Mouse (Mus musculus) T-cell, adult 2 months (primary cell): ENCODE results near the gene Pus7l.
"Not testable (repeated sequence)": the region's sequence is repeated elsewhere in the genome, so short reads cannot be mapped to it uniquely, and the experiment has no call there.

Source experiments
- DNase-seq: peaks from one replicate; pipeline ENCODE4 v3.0.0; 2022; ENCODE audit warnings: low spot score

Pus7l gene

DNA sequence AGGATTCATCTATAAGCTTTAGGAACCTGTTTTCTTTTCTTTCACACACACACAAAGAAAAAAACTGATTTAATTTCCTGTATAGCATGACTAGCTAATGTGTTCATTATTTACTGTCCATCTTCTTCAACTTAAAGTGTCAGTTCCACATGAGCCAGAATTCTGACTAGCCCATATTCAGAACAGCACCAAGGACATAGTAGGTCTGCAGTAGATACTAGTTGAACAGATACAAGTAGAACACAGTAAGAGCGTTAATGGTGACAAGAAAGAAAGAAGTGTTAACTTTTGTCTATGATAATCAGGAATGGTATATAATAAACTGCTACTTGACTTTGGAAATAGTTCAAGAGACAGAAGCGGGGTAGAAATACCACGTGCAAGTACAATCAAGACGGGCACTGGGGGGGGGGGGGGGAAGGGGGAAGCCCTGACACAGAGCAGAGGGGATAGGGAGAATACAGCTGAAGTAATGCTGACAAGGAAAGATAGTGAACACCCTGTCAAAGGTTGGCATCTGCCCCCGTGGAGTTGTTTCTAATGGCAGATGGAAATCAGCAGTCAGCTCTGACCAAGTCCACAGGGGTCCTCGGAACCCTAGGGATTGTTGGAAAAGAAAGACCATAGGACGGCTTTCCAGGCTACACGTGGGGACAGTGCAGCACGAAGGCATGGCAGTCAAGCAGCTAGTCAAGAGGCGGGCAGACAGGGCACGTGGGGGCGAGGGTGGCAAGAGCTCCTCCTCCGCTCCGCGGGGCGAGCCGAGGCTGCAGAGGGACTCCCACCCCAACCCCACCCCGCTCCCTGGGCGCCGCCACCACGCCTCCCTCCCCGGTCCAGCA is 559 bp downstream of the Pus7l start:
- no peak for DNase-seq

DNA sequence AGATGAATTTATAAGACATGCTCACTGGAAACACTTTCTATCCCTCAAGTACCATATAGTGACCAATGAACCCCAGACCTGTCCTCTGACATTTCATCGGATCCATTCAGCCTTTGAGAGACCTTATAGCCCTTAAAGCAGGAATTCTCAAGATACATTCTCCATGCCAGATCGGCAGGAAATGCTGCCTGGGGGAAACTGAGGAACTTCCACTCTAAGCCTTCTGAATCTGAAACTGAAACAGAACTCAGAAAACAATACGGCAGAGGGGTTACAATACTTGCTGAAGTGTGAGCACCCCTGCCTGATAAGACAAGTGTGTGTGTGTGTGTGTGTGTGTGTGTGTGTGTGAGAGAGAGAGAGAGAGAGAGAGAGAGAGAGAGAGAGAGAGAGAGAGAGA is 4.1 kb downstream of the Pus7l start:
- no peak for DNase-seq

DNA sequence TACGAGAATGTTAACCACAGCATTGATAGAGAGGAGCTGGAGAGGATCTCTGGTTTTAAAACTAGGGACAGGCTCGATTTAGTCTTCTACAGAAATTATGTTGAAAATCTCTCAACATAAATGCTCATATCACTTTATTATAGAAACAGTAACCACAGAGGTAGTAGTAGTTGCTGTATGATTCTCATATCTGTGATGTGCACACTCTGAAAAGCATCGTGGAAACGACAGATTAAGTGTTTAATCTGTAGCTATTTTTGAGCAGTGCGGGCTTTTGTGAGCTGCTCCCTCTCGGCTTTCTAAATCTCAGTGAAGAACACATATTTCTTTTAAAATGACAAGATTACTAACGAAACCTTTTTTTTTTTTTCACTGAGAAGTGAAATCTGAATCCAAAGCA is 7.8 kb downstream of the Pus7l start:
- DNase-seq = no peak

DNA sequence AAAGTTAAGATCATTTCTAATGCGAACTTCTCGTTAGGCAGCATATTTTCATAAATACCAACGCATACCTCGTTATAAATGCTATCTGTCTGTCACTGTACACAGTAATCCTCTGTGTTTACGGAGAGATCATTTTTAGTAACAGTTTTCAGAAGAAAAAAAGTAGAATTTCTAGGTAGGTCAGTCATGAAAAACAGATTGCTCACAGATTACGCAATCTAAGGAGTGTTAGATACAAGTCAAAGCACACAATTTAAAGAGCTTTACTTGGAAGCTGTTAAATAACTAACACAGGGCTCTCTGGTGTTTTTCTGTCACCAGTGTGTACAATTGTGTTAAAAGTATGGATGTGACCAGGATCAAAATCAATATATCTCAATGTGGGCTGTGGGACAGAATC is 10.4 kb downstream of the Pus7l start:
- no peak for DNase-seq

DNA sequence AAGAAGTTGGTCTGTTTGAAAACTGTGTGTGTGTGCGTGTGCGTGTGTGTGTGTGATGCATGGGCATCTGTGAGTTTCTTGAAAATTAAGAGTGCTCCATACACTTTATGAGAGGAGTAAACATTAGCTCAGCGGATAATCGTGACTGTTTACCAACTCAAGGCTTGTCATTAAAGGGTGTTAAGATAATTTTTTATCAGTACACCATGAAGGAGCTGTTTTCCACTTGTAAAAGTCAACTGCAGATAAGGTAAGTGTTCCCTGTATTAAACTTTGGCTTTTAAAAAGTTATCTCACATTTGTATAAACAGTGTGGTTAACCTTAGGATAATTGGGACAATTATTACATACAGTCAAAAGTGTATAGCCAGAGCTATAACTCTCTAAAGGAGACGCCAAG is 11.0 kb downstream of the Pus7l start:
- DNase-seq = no peak

DNA sequence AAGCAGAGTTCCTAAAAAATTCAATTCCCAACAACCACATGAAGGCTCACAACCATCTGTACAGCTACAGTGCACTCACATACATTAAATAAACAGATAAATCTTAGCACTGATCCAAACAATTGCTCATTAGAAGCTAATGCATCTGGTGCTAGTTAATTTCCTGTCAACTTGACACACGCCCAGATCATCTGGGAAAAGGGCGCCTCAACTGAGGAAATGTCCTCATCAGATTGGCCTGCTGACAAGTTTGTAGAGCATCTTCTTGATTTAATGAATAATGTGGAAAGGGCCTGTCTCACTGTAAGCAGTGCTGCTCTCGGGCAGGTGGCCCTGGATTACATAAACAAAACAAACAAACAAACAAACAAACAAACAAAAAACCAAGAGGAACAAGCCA is 12.8 kb downstream of the Pus7l start:
- DNase-seq = no peak

DNA sequence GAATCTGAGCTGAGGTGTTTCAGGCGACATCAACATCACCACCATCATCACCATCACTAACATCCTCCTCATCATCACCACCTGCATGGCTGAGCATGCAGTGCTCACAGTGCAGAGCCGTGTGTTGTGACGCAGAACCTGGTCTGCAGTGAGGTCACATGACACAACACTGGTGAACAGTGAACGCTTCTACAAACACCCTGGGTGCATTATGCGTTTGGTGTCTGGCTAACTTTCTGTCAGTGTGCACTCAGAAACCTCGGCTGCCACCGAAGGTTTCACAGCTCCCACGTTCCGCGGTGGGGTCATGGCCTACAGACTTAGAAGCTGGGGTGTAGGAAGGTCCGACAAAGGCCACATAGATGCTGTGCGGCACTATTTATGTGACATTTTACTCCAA is 18.4 kb downstream of the Pus7l start:
- DNase-seq = no peak

DNA sequence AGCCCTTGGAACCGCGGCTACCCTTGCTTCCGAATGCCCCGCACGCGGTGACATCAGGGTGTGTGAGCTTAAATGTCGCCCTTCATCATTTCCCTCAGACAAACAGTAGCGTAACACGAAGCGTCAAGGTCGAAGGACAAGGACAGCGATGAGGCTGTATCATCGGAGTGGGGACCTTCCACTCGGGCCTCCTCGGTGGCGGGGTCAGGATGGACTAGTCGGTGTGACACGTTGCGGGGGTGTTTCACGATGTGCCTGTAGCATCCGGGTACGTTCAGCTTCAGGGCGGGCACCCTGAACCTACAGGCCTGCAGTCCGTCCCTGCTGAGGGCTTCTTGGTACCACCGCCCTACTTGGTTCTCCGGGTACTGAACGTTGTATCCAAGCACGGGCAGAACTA is 20.1 kb downstream of the Pus7l start:
- DNase-seq = no peak

DNA sequence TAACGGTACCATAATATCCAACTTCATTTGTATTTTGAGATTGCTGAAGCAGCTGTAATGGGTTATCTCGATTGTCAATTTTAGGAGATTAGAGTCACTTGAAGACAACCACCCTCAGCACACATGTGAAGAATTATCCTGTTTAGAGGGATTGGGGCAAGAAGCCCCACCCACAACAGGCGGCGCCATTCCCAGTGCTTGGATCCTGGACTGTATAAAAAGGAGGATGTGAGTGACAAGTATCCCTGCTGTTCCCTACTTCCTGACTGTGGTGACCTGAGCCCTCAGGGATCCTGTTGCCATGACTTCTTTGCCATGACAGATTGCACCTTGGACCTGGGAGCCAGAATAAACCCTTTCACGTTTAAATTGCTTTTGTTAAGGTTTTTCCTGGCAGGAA is 22.4 kb downstream of the Pus7l start:
- no peak for DNase-seq

DNA sequence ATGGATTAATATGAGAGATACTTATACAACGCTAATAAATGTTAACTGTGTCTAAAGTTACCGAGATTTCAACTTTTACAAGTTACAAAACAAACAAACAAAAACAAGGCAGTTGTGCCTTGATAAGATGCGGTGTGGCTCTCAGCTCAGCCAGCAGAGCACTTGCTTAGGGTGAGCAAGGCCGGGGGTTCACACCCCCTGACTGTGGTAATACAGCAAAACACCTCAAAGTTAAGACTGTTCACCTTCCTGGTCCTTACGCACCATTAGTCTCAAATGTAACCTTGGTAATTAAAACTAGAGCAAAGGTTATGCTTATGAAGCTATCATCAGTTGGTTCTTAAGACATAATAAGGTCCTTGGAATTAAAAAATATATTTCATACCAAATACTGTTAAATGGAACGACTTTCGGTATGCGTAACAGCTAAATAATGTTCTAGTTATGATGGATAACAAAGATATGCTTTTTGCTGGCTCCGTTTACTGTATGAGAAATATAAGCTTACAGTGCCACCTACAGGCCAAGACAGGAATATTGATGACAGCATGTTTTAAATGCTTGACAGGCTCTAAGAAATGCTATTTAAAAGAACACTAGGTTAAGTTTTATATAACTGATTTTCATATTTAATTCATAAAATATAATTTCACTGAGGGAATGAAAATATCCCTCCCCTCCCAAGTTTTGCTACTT is 23.0 kb downstream of the Pus7l start:
- DNase-seq = peak; percentile 33

DNA sequence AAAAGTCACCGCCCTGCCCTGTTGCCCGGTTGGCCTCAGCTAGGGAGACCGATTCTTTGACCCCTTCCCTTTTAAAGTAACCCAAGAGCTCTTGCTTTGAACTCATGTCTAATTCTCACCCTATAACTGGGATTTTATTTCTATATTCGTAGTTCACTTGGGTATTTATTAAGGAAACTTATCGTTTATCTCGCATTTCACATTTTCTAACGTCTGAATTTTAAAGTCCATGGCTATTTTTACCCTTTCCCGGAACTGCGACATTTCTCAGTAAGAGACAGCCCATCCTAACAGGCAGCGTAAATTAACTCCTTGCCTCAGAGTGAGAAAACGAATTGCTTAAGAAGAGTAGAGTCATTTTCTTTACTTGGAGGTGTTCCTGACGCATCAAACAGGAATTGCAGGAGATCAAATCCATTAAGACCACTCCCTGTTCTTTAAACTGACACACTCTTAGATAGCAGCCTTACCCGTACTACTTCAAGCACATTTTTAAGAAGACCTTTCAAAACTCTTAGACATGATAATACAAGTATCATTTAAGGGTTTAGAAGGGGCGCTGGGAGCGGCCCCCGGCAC is 25.3 kb downstream of the Pus7l start:
- no peak for DNase-seq

DNA sequence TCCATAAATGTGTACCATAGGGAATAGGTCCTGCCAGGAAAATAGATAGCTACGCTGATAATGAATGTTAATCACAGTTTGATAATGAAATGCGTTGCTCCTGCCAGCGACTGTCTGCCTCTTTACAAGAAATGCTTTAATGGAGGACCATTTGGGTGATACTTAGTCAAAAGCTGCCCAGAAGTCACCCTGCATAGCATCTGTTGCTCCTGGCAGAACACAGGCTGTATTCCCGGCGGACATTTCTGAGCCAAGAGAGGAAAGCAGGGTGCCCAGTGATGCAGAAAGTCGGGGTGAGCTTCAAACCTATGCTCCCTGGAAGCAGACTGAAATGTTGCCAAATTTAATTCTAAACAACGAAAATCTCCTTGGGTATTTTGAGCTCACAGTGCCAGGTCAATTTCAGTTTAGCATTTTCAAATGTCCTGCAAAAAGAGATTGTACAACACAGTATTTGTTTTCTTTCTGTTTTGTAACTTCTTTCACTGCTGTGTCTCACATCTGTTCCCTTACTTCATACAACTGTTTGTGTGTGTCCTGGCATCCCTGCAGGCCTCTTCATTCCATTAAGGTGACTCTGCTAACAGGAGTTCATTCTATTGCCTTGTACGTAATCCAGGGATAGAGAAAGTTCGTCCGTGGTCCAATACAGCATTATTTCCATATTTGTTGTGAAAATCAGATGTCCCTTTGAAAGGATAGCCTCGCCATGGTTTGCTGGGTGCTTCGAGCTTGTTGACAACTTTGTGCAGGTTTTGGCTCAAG is 39.7 kb downstream of the Pus7l start:
- no peak for DNase-seq

DNA sequence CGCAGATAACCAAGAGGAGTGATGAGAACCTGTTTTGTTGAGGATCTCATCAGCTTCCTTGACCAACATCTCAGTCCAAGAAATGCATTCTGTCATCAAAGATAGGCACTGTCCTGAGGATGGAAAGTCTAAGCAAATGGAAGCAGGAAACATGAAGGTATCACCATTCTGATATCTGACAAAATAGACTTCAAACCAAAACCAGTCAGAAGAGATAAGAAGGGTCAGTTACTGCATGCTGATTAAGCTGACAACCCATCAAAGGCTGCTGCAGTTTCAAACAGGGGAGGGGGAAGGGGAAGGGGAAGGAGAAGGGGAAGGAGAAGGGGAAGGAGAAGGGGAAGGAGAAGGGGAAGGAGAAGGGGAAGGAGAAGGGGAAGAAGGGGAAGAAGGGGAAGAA is 44.1 kb downstream of the Pus7l start:
- DNase-seq = no peak

DNA sequence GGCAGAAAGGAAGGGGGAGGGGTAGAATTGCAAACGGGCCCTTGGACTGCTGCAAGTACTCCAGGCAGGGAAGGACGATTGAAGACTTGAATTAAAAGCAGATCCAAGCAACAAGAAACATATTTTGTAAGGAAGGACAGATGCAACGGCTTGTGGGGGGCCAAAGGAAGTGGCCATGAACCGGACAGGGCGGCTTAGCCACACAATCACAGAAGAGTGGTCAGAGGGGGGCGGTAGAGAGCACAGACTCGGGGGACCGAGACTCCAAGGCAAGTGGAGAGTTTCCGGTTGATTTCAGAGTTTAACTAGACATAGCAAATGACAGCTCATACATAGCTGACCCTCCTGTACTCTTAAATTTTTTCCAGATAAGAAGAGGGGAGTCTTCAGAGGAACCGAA is 47.4 kb downstream of the Pus7l start:
- no peak for DNase-seq

DNA sequence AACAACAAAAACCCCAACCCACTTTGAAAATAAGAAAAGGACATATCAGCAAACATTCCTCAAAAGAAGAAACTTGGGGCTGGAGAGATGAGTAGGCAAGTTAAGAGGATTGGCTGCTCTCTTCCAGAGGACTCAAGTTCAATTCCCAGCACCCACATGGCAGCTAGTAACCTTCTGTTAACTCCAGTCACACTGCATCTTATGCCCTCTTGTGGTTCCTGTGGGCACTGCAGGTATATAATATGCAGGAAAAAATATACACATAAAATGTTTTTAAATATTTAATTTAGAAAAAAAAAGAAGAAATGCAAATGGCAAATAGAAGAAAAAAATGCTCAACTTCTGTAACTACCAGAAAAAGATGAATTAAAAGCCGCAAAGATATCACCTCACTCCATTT is 48.9 kb downstream of the Pus7l start:
- no peak for DNase-seq

DNA sequence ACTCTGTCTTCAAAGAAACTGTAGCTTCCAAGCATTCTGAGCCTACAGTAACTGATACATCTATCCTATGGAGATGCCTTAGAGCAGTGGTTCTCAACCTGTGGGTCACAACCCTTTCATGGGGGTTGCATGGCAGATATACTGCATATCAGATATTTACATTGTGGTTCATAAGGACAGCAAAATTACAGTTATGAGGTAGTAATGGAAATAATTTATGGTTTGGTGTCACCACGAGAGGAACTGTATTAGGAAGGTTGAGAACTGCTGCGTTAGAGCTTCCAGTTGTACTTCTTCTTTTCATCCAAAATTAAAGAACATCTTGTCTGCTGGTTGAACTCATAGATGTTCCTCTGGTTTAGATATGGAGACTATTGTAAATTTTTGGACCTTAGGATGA is 53.9 kb downstream of the Pus7l start:
- DNase-seq = no peak

DNA sequence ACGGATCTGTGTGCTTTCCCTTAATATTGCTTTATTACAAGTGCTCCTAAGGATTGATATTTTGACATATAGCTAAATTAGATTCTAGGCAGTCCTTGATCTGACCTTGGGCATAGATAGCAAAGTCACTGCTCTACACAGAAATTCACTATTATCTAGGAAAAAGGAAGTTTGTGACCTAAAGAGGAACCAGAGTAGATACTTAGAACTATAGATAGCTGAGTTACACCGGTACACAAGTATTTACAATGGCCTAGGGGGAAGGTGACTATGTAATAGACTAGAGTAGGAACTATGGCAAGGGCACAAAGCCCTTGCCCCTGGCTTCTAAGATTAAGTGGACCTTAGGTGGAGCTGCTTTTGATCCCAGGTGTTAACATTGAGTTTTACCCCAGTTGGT is 55.3 kb downstream of the Pus7l start:
- DNase-seq = not testable (repeated sequence)

DNA sequence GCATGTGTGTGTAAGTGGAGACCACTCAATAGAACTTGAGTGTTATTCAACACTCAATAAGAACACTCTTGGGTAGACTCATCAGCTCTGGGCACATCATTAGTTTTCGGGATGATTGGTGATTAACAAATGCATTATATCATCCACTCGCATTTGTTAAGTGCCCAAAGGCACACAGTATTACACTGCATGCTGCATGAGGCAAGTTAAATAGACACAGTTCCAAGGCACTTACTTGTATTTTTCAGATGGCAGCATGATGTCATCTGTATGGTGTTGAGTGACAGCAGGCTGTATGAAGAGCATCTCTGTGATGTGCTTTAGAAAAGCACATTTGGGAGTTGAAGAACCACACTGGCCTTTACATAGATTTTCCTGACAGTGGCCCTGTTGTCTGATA is 60.8 kb downstream of the Pus7l start:
- DNase-seq = no peak

DNA sequence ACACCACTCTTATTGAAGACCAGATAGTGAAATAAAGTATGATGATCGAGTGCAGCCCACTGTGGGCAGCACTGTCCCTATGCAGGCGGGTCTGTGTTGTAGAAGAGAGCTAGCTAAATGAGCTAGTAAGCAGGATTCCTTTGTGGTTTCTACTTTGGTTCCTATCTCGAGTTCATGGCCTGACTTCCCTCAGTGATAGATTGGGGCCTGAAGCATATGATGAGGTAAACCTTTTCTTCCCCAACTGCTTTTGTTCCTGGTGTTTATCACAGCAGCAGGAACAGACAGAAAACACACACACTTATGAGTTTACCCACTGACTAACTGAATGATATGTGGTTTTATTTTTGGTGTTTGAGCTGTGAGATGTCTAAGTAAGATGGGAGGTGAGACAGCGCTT is 62.6 kb downstream of the Pus7l start:
- no peak for DNase-seq

DNA sequence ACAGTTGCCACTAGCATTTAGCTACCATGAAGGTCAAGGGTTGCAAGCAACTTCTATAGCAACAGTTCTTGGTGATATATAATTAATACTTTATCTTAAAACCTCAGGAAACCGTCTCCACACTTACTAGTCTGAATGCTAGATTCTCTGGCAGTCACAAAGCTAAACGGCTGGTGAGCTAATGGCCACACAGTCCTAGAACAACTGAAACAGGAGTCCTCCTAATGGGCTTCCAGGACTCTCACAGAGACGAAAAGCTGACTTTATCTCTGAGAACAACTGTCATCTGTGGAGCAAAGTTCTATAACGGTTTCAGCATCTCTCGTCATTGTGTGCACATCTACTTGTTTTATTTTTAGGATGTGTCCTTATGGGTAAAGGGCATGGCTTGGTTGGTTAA is 63.1 kb downstream of the Pus7l start:
- no peak for DNase-seq

DNA sequence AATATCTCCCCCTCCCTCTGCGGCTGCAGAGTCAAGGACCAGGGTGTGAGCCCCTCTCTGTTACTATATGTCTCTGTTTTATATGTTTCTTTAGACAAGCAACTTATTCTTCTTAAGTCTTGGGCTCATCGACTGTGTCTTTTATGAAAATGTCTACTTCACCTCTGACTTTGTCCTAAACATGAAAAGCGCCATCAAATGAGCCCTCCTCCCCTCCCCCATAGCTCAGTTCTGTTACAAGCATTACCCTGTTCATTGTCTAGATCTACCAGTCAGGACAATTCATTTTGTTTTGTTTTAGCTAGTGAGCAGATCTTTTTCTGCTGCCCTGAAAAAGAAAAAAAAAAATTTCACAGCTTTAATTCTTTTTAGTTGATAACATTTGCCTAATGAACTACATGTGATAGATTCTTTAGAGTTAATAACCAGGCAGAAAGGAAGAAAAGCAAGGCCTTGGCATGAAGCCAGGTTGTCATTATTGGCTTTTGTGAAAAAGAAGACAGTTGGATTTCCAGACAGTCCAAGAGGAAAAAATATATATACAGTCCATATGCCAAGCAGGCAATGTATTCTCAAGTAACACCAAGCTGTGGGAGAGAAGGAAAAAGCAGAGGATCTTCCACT is 63.7 kb downstream of the Pus7l start:
- DNase-seq = no peak

DNA sequence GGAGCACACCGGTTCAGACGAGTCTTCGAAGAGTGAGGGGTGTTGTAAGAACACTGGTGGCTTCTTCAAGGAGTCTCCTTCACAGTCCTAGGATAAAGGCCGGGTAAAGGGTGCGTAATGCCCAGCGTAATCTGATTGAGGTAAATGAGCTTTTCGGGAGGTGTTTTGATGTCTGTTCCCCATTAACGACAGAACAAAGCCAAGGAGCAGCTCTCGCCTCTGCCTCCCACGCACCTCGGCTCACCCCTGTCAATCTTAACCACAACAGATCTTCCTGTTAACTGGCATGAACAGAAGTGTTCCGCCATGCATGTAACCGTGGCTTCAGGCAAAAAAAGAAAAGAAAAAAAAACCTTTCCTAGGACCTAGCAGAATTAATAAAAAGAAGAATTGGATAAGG is 64.6 kb downstream of the Pus7l start:
- peak; percentile 72 for DNase-seq
